Mouse (Mus musculus): ENCODE data around the gene Rps26. TPM values are rescaled to one million over a fixed set of nuclear protein-coding genes. Genes with fewer than 3 reads are reported as not detected.
"Not testable (repeated sequence)": the region's sequence is repeated elsewhere in the genome, so short reads cannot be mapped to it uniquely, and the experiment has no call there.

Rps26 gene
- polyA plus RNA-seq, 1 experiment from 2014 or later = 811 TPM

- Histone ChIP-seq H3K4me1 (replicated peaks; ENCODE audit: control insufficient read depth, insufficient read depth) (peaks cover 4% of the 10 kb centered on the region; the same call in 1 of the 2 replicates), H3K36me3 (ENCODE audit: control insufficient read depth, insufficient read depth, low read length) (peaks cover 6% of the 10 kb centered on the region), H3K27ac (replicated peaks) (peak overlapping the region; percentile 65), H3K4me2 (replicated peaks; ENCODE audit: low read depth) (peak overlapping the region; percentile 80), H3K4me3 (ENCODE audit: low read depth, low read length) (peak overlapping the region; percentile 70), H3K9ac (ENCODE audit: low read length) (peak overlapping the region; percentile 88), H3K27me3 (ENCODE audit: control insufficient read depth, insufficient read depth, low read length) (no peaks in the 10 kb centered on the region), H3K9me3 (ENCODE audit: control insufficient read depth, low read length) (no peaks in the 10 kb centered on the region)
- no peak for TF ChIP-seq EP300 (optimal IDR thresholded peaks at IDR 0.05)
- no peak for TF ChIP-seq CTCF (IDR thresholded peaks at IDR 0.05; ENCODE audit: low read depth)
- ATAC-seq (ENCODE audit: low FRiP score, low TSS enrichment) = no peak
- 37% methylated on average over 7 of the region's 7 CpGs for WGBS
- no peak for DNase-seq (ENCODE audit: low spot score)
These were observed 1.2 kb downstream of the Rps26 start for GRCm38 (mm10) chr10:128625287-128625894.

DNA sequence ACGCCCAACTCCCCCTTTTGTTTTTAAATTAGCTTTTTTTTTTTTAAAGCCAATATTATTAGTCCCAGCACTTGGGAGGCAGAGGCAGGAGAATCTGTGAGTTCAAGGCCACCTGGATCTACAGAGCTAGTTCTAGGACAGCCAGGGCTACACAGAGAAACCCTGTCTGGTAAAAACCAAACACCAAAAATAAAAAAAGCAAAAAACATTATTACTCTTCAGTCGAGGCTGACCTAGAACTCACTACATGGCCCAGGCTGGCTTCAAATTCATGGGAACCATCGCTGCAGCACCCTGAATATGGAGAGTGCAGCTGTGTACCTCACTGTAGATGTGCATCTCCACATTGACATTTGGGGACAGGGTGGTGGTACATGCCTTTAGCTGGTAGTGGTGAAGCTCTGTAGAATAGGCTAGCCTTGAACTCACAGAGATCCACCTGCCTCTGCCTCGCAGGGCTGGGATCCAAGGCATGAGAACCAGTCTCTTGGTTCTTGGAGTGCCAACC lies 3.4 kb downstream of the Rps26 start:
- not testable (repeated sequence) for H3K36me3 ChIP-seq (ENCODE audit: control insufficient read depth, insufficient read depth, low read length); H3K4me3 ChIP-seq (ENCODE audit: low read depth, low read length); H3K27ac ChIP-seq (replicated peaks); ATAC-seq (ENCODE audit: low FRiP score, low TSS enrichment); H3K9me3 ChIP-seq (ENCODE audit: control insufficient read depth, low read length); H3K27me3 ChIP-seq (ENCODE audit: control insufficient read depth, insufficient read depth, low read length); H3K4me1 ChIP-seq (replicated peaks; ENCODE audit: control insufficient read depth, insufficient read depth); H3K9ac ChIP-seq (ENCODE audit: low read length); H3K4me2 ChIP-seq (replicated peaks; ENCODE audit: low read depth); DNase-seq (ENCODE audit: low spot score)
- 84% methylated on average over 4 of the region's 4 CpGs for WGBS

- H3K36me3 ChIP-seq (ENCODE audit: control insufficient read depth, insufficient read depth, low read length) = peaks cover 6% of the 10 kb centered on the region
- H3K4me2 ChIP-seq (replicated peaks; ENCODE audit: low read depth) = no peak overlapping the region
- H3K4me3 ChIP-seq (ENCODE audit: low read depth, low read length) = no peak overlapping the region
- no peak for ATAC-seq (ENCODE audit: low FRiP score, low TSS enrichment)
- no peak overlapping the region for H3K27ac ChIP-seq (replicated peaks)
- H3K4me1 ChIP-seq (replicated peaks; ENCODE audit: control insufficient read depth, insufficient read depth) = peaks cover 4% of the 10 kb centered on the region; the same call in 1 of the 2 replicates
- TF ChIP-seq EP300 (optimal IDR thresholded peaks at IDR 0.05) (no peak), CTCF (IDR thresholded peaks at IDR 0.05; ENCODE audit: low read depth) (no peak)
- no peaks in the 10 kb centered on the region for H3K9me3 ChIP-seq (ENCODE audit: control insufficient read depth, low read length)
- no peak for DNase-seq (ENCODE audit: low spot score)
- H3K27me3 ChIP-seq (ENCODE audit: control insufficient read depth, insufficient read depth, low read length) = no peaks in the 10 kb centered on the region
- 75% methylated on average over 4 of the region's 4 CpGs for WGBS
- no peak overlapping the region for H3K9ac ChIP-seq (ENCODE audit: low read length)
These were observed 3.8 kb downstream of the Rps26 start for GRCm38 (mm10) chr10:128622702-128623101.

DNA sequence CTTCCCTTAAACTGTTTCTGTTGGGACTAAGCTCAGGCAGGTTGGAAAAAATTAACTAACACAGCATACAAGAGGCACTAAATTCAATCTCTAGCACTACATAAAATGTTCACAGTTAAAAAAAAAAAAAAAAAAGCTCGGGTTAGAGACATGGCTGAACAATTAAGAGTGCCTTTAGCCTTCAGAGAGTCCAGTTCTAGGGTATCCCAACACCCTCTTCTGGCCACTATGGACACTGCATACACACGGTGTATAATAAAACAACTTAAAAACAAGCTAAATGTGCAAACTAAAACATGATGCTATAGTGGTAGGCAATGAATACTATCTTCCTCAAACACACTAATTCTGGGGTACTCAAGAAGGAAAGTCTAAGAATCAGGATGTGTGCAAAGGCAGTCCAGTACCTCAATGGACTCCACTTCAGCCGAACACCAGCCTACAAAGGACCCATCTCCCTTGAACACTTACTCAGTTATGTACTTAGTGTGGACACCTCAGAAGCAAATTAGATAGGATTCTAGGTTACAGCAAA lies 4.5 kb downstream of the Rps26 start:
- 72% methylated on average over 3 of the region's 3 CpGs for WGBS
- Histone ChIP-seq H3K9me3 (ENCODE audit: control insufficient read depth, low read length) (no peaks in the 10 kb centered on the region), H3K4me2 (replicated peaks; ENCODE audit: low read depth) (no peak overlapping the region), H3K4me3 (ENCODE audit: low read depth, low read length) (no peak overlapping the region), H3K36me3 (ENCODE audit: control insufficient read depth, insufficient read depth, low read length) (peaks cover 6% of the 10 kb centered on the region), H3K4me1 (replicated peaks; ENCODE audit: control insufficient read depth, insufficient read depth) (peaks cover 4% of the 10 kb centered on the region; the same call in 1 of the 2 replicates), H3K27ac (replicated peaks) (no peak overlapping the region), H3K9ac (ENCODE audit: low read length) (no peak overlapping the region), H3K27me3 (ENCODE audit: control insufficient read depth, insufficient read depth, low read length) (no peaks in the 10 kb centered on the region)
- DNase-seq (ENCODE audit: low spot score) = no peak
- peak; percentile 45 for TF ChIP-seq CTCF (IDR thresholded peaks at IDR 0.05; ENCODE audit: low read depth)
- TF ChIP-seq EP300 (optimal IDR thresholded peaks at IDR 0.05) = no peak
- no peak for ATAC-seq (ENCODE audit: low FRiP score, low TSS enrichment)

GRCm38 (mm10) chr10:128620241-128620640 lies 6.3 kb downstream of the Rps26 start:
- DNase-seq (ENCODE audit: low spot score) (no peak), ATAC-seq (ENCODE audit: low FRiP score, low TSS enrichment) (no peak)
- TF ChIP-seq EP300 (optimal IDR thresholded peaks at IDR 0.05) (no peak), CTCF (IDR thresholded peaks at IDR 0.05; ENCODE audit: low read depth) (no peak)
- Histone ChIP-seq H3K4me1 (replicated peaks; ENCODE audit: control insufficient read depth, insufficient read depth) (peaks cover 2% of the 10 kb centered on the region; the same call in 1 of the 2 replicates), H3K27me3 (ENCODE audit: control insufficient read depth, insufficient read depth, low read length) (no peaks in the 10 kb centered on the region), H3K36me3 (ENCODE audit: control insufficient read depth, insufficient read depth, low read length) (peaks cover 6% of the 10 kb centered on the region), H3K4me2 (replicated peaks; ENCODE audit: low read depth) (no peak overlapping the region), H3K9me3 (ENCODE audit: control insufficient read depth, low read length) (no peaks in the 10 kb centered on the region), H3K4me3 (ENCODE audit: low read depth, low read length) (no peak overlapping the region), H3K9ac (ENCODE audit: low read length) (no peak overlapping the region), H3K27ac (replicated peaks) (no peak overlapping the region)

DNA sequence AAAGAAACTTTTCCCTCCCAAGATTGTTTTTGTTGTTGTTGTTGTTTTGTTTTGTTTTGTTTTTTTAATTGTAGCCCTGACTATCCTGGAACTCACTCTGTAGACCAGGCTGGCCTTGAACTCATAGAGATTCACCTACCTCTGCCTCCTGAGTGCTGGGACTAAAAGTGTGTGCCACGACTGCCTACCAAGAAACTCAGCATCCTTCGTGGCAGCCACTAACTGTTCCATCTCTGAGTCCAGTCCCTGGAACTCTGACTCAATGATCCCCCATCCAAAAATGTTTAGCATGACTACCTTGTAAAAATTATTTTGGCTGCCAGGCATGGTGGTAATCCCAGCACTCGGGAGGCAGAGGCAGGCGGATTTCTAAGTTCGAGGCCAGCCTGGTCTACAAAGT lies 7.4 kb downstream of the Rps26 start:
- not testable (repeated sequence) for H3K4me2 ChIP-seq (replicated peaks; ENCODE audit: low read depth); H3K4me1 ChIP-seq (replicated peaks; ENCODE audit: control insufficient read depth, insufficient read depth); H3K4me3 ChIP-seq (ENCODE audit: low read depth, low read length); H3K27ac ChIP-seq (replicated peaks); DNase-seq (ENCODE audit: low spot score); ATAC-seq (ENCODE audit: low FRiP score, low TSS enrichment); H3K36me3 ChIP-seq (ENCODE audit: control insufficient read depth, insufficient read depth, low read length); H3K9me3 ChIP-seq (ENCODE audit: control insufficient read depth, low read length); H3K27me3 ChIP-seq (ENCODE audit: control insufficient read depth, insufficient read depth, low read length); H3K9ac ChIP-seq (ENCODE audit: low read length)
- WGBS = 81% methylated on average over 5 of the region's 5 CpGs
